Mouse (Mus musculus) right cerebral cortex, postnatal 10 days (tissue): Measurements from ENCODE around the gene Trpc4ap.
A peak's percentile ranks its signal among the peaks of the same experiment; 100 is the strongest.
"Not testable (repeated sequence)": the region's sequence is repeated elsewhere in the genome, so short reads cannot be mapped to it uniquely, and the experiment has no call there.

Experiments used
- DNase-seq, 2 experiments: peaks; one replicate each; pipeline ENCODE4 v3.0.0; 2021; ENCODE audit warnings: low spot score in 2 of 2

Trpc4ap gene

DNA sequence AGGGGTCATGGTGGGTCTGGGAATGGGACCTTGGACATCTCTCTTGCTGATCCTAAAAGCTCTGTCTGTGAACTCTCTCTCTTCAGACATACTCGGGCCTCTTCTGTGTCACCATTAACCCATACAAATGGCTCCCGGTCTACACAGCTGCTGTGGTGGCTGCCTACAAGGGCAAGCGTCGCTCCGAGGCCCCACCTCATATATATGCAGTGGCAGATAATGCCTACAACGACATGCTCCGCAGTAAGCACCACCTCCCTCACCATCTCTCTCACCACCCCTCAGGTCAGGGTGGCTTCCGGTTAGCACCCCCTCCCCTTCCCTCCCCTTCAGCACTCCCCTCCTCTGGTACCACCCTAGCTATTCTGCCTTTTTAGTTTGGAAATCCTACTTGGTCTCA lies 78.2 kb downstream of the Trpc4ap start:
- DNase-seq = no peak

DNA sequence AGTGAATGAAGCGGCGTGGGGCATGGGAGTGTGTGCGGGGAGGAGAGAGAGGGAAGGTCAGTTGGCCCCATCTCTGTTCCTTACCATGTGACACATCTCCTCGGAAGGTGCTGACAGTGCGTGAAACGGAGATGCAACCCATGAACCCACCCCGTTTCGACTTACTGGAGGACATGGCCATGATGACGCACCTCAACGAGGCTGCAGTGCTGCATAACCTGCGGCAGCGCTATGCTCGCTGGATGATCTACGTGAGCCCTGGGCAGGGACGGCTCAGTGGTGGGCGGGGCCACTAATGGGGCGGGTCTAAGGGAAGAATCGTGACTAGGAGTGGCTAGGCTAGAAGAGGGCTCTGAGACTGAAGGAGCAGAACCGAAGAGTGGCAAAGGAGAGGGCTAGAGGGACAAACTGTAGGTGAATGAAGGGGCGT lies 78.8 kb downstream of the Trpc4ap start:
- no peak for DNase-seq

DNA sequence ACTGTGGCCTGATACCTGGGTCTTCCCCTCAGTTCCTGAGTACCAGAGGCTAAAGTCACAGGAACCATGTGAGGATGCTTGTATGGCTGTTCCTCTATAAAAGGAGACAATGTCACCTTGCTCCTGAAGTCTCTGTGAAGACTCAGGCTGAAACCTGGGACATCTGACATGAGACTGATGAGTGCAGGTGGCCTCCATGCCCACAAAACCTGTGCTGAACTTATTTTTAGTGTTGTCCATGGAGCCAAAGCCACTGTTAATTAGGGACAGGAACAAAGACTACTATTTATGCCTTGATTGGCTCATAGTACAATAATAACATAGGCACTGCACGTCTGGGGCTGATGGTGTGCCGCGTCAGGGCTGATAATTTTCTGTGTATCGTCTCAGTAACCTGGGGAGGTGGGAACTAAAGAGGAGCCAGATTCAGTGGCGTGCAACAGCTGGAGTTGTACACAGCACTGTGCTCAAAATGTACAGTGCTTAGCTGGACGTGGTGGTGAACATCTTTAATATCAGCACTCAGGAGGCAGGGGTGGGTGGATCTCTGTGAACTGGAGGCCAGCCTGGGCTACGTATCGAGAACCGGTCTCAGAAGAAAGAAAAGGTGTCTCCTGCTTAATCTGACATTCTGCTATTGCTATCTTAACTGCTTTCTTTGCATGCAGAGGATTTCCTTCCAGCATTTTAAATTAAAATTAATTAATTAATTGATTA lies 80.2 kb downstream of the Trpc4ap start:
- no peak for DNase-seq

DNA sequence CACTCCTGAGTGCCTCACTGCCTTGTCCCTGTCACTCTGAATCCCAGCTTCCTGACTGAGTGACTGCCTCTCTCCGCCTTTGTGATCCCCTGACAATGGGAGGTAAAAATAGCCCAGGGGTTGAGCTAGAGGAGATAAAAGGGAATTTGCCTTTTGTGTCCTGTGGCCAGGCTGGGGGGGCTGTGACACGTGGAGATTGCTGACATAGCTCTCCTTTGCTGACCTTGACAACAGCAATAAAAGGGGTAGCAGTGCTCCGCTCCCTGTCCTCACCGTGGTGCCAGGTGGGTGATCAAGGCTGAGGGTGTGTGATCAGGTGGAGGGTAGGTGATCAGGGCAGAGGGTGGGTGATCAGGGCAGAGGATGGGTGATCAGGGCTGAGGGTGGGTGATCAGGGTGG lies 81.2 kb downstream of the Trpc4ap start, which contains the start of gene Myh7b:
TSS of gene Myh7b (plus strand) at position 235 of the 400 bp plus-strand sequence.
- no peak for DNase-seq

GRCm38 (mm10) chr2:155606360-155606759 lies 85.8 kb downstream of the Trpc4ap start:
- peak in 1 of 2 experiments; percentile 49 for DNase-seq

GRCm38 (mm10) chr2:155605236-155605589 lies 87.0 kb downstream of the Trpc4ap start:
- not testable (repeated sequence) for DNase-seq

- no peak for DNase-seq
These were observed 87.5 kb downstream of the Trpc4ap start for GRCm38 (mm10) chr2:155604560-155605235.

- no peak for DNase-seq
These were observed 88.5 kb downstream of the Trpc4ap start for GRCm38 (mm10) chr2:155603707-155604106.

DNA sequence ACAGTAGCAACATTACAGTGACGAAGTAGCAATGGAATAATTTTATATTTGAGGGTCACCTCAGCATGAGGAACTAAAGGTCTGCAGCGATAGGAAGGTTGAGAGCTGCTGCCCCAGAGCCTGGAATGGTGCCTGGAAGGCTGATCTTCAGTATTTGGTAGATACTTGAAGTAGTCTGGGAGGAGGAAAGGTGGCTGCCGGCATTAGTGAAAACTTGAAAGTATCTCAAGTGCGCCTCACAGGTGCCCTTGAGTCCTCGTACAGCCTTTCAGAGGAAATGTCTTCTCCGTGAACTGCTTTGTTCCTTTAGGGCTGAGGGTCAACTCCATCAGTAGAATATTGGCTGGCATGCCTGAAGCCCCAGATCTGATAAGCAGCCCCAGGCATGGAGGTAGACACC lies 96.7 kb downstream of the Trpc4ap start:
- DNase-seq = no peak

- no peak for DNase-seq
These were observed 99.3 kb downstream of the Trpc4ap start for GRCm38 (mm10) chr2:155592854-155593283.

GRCm38 (mm10) chr2:155592137-155592853 lies 99.9 kb downstream of the Trpc4ap start, which contains the start of gene Gss:
Gene Gss, minus strand, starts transcription at chr2:155592810.
- DNase-seq = peak; percentile 98 to 99

DNA sequence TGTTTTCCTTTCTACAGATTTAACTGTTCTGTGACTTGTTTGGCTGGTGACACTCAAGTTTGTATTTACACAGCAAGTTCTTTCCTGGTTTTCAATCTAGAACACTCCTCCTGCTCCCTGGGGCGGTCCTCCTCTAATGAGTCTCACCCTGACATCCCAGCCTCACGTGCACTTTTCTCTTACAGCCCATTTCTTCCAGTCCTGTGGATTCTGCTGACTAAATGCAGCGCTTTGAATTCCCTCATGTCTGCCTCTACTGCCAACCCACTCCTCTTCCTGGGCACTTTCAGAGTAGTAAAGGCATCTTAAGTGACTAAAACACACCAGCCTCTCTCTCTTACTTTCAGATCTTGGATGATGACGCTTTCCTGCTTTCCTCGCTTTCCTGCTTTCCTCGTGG lies 100.5 kb downstream of the Trpc4ap start:
- DNase-seq = no peak

GRCm38 (mm10) chr2:155590876-155591275 lies 101.3 kb downstream of the Trpc4ap start:
- no peak for DNase-seq

DNA sequence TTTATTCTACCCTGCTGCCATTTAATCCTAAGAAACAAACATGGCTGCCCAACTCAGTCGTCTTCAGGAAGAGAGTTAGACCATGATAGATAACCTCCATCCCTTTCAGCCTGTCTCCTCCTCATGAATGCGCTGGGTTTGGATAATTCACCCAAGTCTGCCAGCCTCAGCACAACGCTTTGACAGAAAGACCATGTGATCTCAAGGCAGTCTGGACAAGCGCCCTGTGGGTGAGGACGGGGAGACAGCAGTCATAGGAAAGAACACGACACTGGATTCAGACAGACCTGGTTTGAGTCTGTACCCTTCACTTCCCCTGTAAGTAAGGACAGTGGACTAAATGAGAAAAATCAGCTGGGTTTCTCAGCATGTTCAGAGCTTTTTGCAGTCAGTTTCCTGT lies 102.7 kb downstream of the Trpc4ap start:
- DNase-seq = no peak

DNA sequence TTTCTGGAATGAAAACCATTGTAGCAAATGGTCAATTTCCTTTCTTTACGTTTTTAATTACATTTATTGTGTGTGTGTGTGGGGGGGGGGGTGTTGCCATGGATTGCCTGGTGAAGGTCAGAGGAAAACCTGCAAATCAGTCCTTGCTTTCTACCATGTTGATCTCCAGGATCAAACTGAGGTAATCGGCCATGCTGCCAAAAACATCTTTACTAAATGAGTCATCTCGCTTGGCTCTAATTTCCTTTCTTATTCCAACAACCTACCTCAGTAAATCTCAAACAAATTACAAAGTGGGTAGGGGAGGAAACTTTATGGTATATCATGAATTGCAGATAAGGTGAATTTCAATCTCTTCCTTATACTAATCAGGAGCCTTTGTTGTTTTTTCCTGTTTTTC lies 104.0 kb downstream of the Trpc4ap start:
- no peak for DNase-seq

- DNase-seq = no peak
These were observed 106.7 kb downstream of the Trpc4ap start for GRCm38 (mm10) chr2:155585486-155585885.

DNA sequence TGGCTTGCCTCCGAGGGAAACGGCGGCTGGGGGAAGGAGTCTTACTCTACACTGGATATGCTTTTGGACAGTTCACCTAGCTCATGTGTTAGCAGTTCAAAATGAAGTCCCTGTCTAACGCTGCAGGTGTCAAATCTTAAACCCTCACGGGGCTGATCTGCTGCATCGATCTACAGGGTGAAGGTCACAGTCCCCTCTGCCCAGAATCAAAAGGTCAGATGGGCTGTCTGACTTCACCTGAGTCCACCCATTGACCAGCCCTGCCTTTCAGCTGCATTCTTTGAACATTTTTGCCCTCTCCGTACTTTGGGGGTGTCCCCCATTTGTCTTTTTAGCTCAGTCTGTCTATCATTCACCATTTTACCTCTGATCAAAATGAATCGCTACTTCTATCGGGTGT lies 107.1 kb downstream of the Trpc4ap start:
- no peak for DNase-seq
